Mouse (Mus musculus): ENCODE results near the gene Gm17304. TPM values are rescaled to one million over a fixed set of nuclear protein-coding genes. Genes with fewer than 3 reads are reported as not detected.

Gene Gm17304
- polyA plus RNA-seq, 1 experiment from 2014 or later: not detected

- 83% methylated on average over 7 of the region's 7 CpGs for WGBS
- Histone ChIP-seq H3K27me3 (ENCODE audit: control insufficient read depth, insufficient read depth, low read length) (no peaks in the 10 kb centered on the region), H3K36me3 (ENCODE audit: control insufficient read depth, insufficient read depth, low read length) (no peaks in the 10 kb centered on the region), H3K4me1 (ENCODE audit: control insufficient read depth, insufficient read depth, low read length) (no peaks in the 10 kb centered on the region), H3K4me2 (ENCODE audit: low read depth, severe bottlenecking) (no peak overlapping the region), H3K9me3 (ENCODE audit: control insufficient read depth, low read length) (no peaks in the 10 kb centered on the region), H3K9ac (ENCODE audit: low read length) (no peak overlapping the region), H3K4me3 (ENCODE audit: low read depth, low read length) (no peak overlapping the region), H3K27ac (replicated peaks; ENCODE audit: low read depth, low read length) (no peak overlapping the region)
- DNase-seq (ENCODE audit: low spot score) (no peak), ATAC-seq (ENCODE audit: insufficient number of reproducible peaks, low FRiP score, low TSS enrichment, low read depth) (no peak)
These were observed 28.0 kb upstream of the Gm17304 start for GRCm38 (mm10) chr5:106580943-106581342.

GRCm38 (mm10) chr5:106589006-106589405 lies 19.9 kb upstream of the Gm17304 start:
- 95% methylated on average over 9 of the region's 9 CpGs for WGBS

GRCm38 (mm10) chr5:106589670-106590069 lies 19.2 kb upstream of the Gm17304 start:
- Histone ChIP-seq H3K9ac (ENCODE audit: low read length) (no peak overlapping the region), H3K9me3 (ENCODE audit: control insufficient read depth, low read length) (no peaks in the 10 kb centered on the region), H3K4me3 (ENCODE audit: low read depth, low read length) (no peak overlapping the region), H3K27me3 (ENCODE audit: control insufficient read depth, insufficient read depth, low read length) (no peaks in the 10 kb centered on the region), H3K36me3 (ENCODE audit: control insufficient read depth, insufficient read depth, low read length) (no peaks in the 10 kb centered on the region), H3K4me2 (ENCODE audit: low read depth, severe bottlenecking) (no peak overlapping the region), H3K27ac (replicated peaks; ENCODE audit: low read depth, low read length) (no peak overlapping the region), H3K4me1 (ENCODE audit: control insufficient read depth, insufficient read depth, low read length) (no peaks in the 10 kb centered on the region)
- DNase-seq (ENCODE audit: low spot score) (no peak), ATAC-seq (ENCODE audit: insufficient number of reproducible peaks, low FRiP score, low TSS enrichment, low read depth) (no peak)
- 94% methylated on average over 11 of the region's 11 CpGs for WGBS

More at GRCm38 (mm10) chr5:106589006-106589405, 19.9 kb upstream of the Gm17304 start:
- H3K4me2 ChIP-seq (ENCODE audit: low read depth, severe bottlenecking): no peak overlapping the region
- no peaks in the 10 kb centered on the region for H3K4me1 ChIP-seq (ENCODE audit: control insufficient read depth, insufficient read depth, low read length)
- DNase-seq (ENCODE audit: low spot score) (no peak), ATAC-seq (ENCODE audit: insufficient number of reproducible peaks, low FRiP score, low TSS enrichment, low read depth) (no peak)
- H3K27ac ChIP-seq (replicated peaks; ENCODE audit: low read depth, low read length): no peak overlapping the region
- H3K27me3 ChIP-seq (ENCODE audit: control insufficient read depth, insufficient read depth, low read length): no peaks in the 10 kb centered on the region
- H3K9ac ChIP-seq (ENCODE audit: low read length): no peak overlapping the region
- no peaks in the 10 kb centered on the region for H3K9me3 ChIP-seq (ENCODE audit: control insufficient read depth, low read length)
- no peaks in the 10 kb centered on the region for H3K36me3 ChIP-seq (ENCODE audit: control insufficient read depth, insufficient read depth, low read length)
- H3K4me3 ChIP-seq (ENCODE audit: low read depth, low read length): no peak overlapping the region

- no peak for ATAC-seq (ENCODE audit: insufficient number of reproducible peaks, low FRiP score, low TSS enrichment, low read depth)
- Histone ChIP-seq H3K9me3 (ENCODE audit: control insufficient read depth, low read length) (no peaks in the 10 kb centered on the region), H3K36me3 (ENCODE audit: control insufficient read depth, insufficient read depth, low read length) (peaks cover under 1% of the 10 kb centered on the region; the same call in 1 of the 2 replicates), H3K4me1 (ENCODE audit: control insufficient read depth, insufficient read depth, low read length) (no peaks in the 10 kb centered on the region), H3K27me3 (ENCODE audit: control insufficient read depth, insufficient read depth, low read length) (no peaks in the 10 kb centered on the region), H3K9ac (ENCODE audit: low read length) (no peak overlapping the region), H3K4me2 (ENCODE audit: low read depth, severe bottlenecking) (no peak overlapping the region), H3K27ac (replicated peaks; ENCODE audit: low read depth, low read length) (no peak overlapping the region), H3K4me3 (ENCODE audit: low read depth, low read length) (no peak overlapping the region)
- DNase-seq (ENCODE audit: low spot score): no peak
- WGBS: 83% methylated on average over 5 of the region's 5 CpGs
These were observed 18.2 kb upstream of the Gm17304 start for GRCm38 (mm10) chr5:106590686-106591085.

- no peak for DNase-seq (ENCODE audit: low spot score)
These were observed 14.5 kb upstream of the Gm17304 start for GRCm38 (mm10) chr5:106594388-106594787.

GRCm38 (mm10) chr5:106597472-106597871 lies 11.4 kb upstream of the Gm17304 start:
- H3K4me1 ChIP-seq (ENCODE audit: control insufficient read depth, insufficient read depth, low read length): no peaks in the 10 kb centered on the region
- ATAC-seq (ENCODE audit: insufficient number of reproducible peaks, low FRiP score, low TSS enrichment, low read depth): no peak
- no peak overlapping the region for H3K27ac ChIP-seq (replicated peaks; ENCODE audit: low read depth, low read length)
- 85% methylated on average over 2 of the region's 2 CpGs for WGBS
- peaks cover 3% of the 10 kb centered on the region; the same call in 1 of the 2 replicates for H3K36me3 ChIP-seq (ENCODE audit: control insufficient read depth, insufficient read depth, low read length)
- no peak for DNase-seq (ENCODE audit: low spot score)
- H3K9me3 ChIP-seq (ENCODE audit: control insufficient read depth, low read length): no peaks in the 10 kb centered on the region
- H3K9ac ChIP-seq (ENCODE audit: low read length): no peak overlapping the region
- no peak overlapping the region for H3K4me2 ChIP-seq (ENCODE audit: low read depth, severe bottlenecking)
- no peak overlapping the region for H3K4me3 ChIP-seq (ENCODE audit: low read depth, low read length)
- H3K27me3 ChIP-seq (ENCODE audit: control insufficient read depth, insufficient read depth, low read length): no peaks in the 10 kb centered on the region

More at GRCm38 (mm10) chr5:106594388-106594787, 14.5 kb upstream of the Gm17304 start:
- no peaks in the 10 kb centered on the region for H3K27me3 ChIP-seq (ENCODE audit: control insufficient read depth, insufficient read depth, low read length)
- no peak for ATAC-seq (ENCODE audit: insufficient number of reproducible peaks, low FRiP score, low TSS enrichment, low read depth)
- H3K9me3 ChIP-seq (ENCODE audit: control insufficient read depth, low read length): no peaks in the 10 kb centered on the region
- H3K27ac ChIP-seq (replicated peaks; ENCODE audit: low read depth, low read length): no peak overlapping the region
- no peak overlapping the region for H3K4me2 ChIP-seq (ENCODE audit: low read depth, severe bottlenecking)
- H3K4me1 ChIP-seq (ENCODE audit: control insufficient read depth, insufficient read depth, low read length): no peaks in the 10 kb centered on the region
- H3K4me3 ChIP-seq (ENCODE audit: low read depth, low read length): no peak overlapping the region
- H3K36me3 ChIP-seq (ENCODE audit: control insufficient read depth, insufficient read depth, low read length): peaks cover 3% of the 10 kb centered on the region; the same call in 1 of the 2 replicates
- H3K9ac ChIP-seq (ENCODE audit: low read length): no peak overlapping the region

- Histone ChIP-seq H3K4me3 (ENCODE audit: low read depth, low read length) (no peak overlapping the region), H3K4me2 (ENCODE audit: low read depth, severe bottlenecking) (no peak overlapping the region), H3K4me1 (ENCODE audit: control insufficient read depth, insufficient read depth, low read length) (no peaks in the 10 kb centered on the region), H3K9me3 (ENCODE audit: control insufficient read depth, low read length) (no peaks in the 10 kb centered on the region), H3K9ac (ENCODE audit: low read length) (no peak overlapping the region), H3K27me3 (ENCODE audit: control insufficient read depth, insufficient read depth, low read length) (no peaks in the 10 kb centered on the region), H3K27ac (replicated peaks; ENCODE audit: low read depth, low read length) (no peak overlapping the region), H3K36me3 (ENCODE audit: control insufficient read depth, insufficient read depth, low read length) (peaks cover 3% of the 10 kb centered on the region; the same call in 1 of the 2 replicates)
- no peak for ATAC-seq (ENCODE audit: insufficient number of reproducible peaks, low FRiP score, low TSS enrichment, low read depth)
- no peak for DNase-seq (ENCODE audit: low spot score)
- 91% methylated on average over 8 of the region's 8 CpGs for WGBS
These were observed 9.4 kb upstream of the Gm17304 start for GRCm38 (mm10) chr5:106599482-106599881.

GRCm38 (mm10) chr5:106604381-106604780 lies 4.5 kb upstream of the Gm17304 start:
- H3K9ac ChIP-seq (ENCODE audit: low read length): no peak overlapping the region
- no peak overlapping the region for H3K4me3 ChIP-seq (ENCODE audit: low read depth, low read length)
- no peaks in the 10 kb centered on the region for H3K27me3 ChIP-seq (ENCODE audit: control insufficient read depth, insufficient read depth, low read length)
- ATAC-seq (ENCODE audit: insufficient number of reproducible peaks, low FRiP score, low TSS enrichment, low read depth) (no peak), DNase-seq (ENCODE audit: low spot score) (no peak)
- H3K36me3 ChIP-seq (ENCODE audit: control insufficient read depth, insufficient read depth, low read length): no peaks in the 10 kb centered on the region
- 91% methylated on average over 5 of the region's 5 CpGs for WGBS
- no peak overlapping the region for H3K4me2 ChIP-seq (ENCODE audit: low read depth, severe bottlenecking)
- H3K27ac ChIP-seq (replicated peaks; ENCODE audit: low read depth, low read length): no peak overlapping the region
- H3K4me1 ChIP-seq (ENCODE audit: control insufficient read depth, insufficient read depth, low read length): no peaks in the 10 kb centered on the region
- H3K9me3 ChIP-seq (ENCODE audit: control insufficient read depth, low read length): no peaks in the 10 kb centered on the region

- no peaks in the 10 kb centered on the region for H3K27me3 ChIP-seq (ENCODE audit: control insufficient read depth, insufficient read depth, low read length)
- H3K4me3 ChIP-seq (ENCODE audit: low read depth, low read length): no peak overlapping the region
- no peaks in the 10 kb centered on the region for H3K36me3 ChIP-seq (ENCODE audit: control insufficient read depth, insufficient read depth, low read length)
- ATAC-seq (ENCODE audit: insufficient number of reproducible peaks, low FRiP score, low TSS enrichment, low read depth) (no peak), DNase-seq (ENCODE audit: low spot score) (no peak)
- WGBS: 90% methylated on average over 6 of the region's 6 CpGs
- H3K4me1 ChIP-seq (ENCODE audit: control insufficient read depth, insufficient read depth, low read length): no peaks in the 10 kb centered on the region
- no peak overlapping the region for H3K4me2 ChIP-seq (ENCODE audit: low read depth, severe bottlenecking)
- no peaks in the 10 kb centered on the region for H3K9me3 ChIP-seq (ENCODE audit: control insufficient read depth, low read length)
- no peak overlapping the region for H3K27ac ChIP-seq (replicated peaks; ENCODE audit: low read depth, low read length)
- H3K9ac ChIP-seq (ENCODE audit: low read length): no peak overlapping the region
These were observed 3.8 kb upstream of the Gm17304 start for GRCm38 (mm10) chr5:106605096-106605495.

Data from limb, embryonic 11.5 days (tissue).